Mouse (Mus musculus) spleen, adult 18-20 months (tissue): ENCODE measurements around the gene Chd6.
A peak's percentile ranks its signal among the peaks of the same experiment; 100 is the strongest.

Experiments
- DNase-seq, 2 experiments: peaks; one replicate each; pipeline ENCODE4 v3.0.0; 2022; ENCODE audit warnings: mixed read lengths in 2 of 2

Chd6 gene

GRCm38 (mm10) chr2:161108933-161109371 is at the start of gene Chd6:
Chd6 (minus strand) TSS chr2:161109075.
- DNase-seq, result peak; percentile 95 to 97

GRCm38 (mm10) chr2:161150004-161150842 is 41.3 kb upstream of the Chd6 start:
- no peak for DNase-seq

- no peak for DNase-seq
These were observed 39.6 kb upstream of the Chd6 start for GRCm38 (mm10) chr2:161148428-161149020.

- no peak for DNase-seq
These were observed 39.0 kb upstream of the Chd6 start for GRCm38 (mm10) chr2:161147656-161148427.

GRCm38 (mm10) chr2:161144799-161145198 is 35.9 kb upstream of the Chd6 start:
- DNase-seq, result no peak

- DNase-seq, result no peak
These were observed 30.0 kb upstream of the Chd6 start for GRCm38 (mm10) chr2:161138672-161139536.

- no peak for DNase-seq
These were observed 28.1 kb upstream of the Chd6 start for GRCm38 (mm10) chr2:161136999-161137398.

- no peak for DNase-seq
These were observed 19.7 kb upstream of the Chd6 start for GRCm38 (mm10) chr2:161128367-161129111.

GRCm38 (mm10) chr2:161112011-161112410 is 3.1 kb upstream of the Chd6 start:
- no peak for DNase-seq

GRCm38 (mm10) chr2:161109398-161109821 is 535 bp upstream of the Chd6 start:
- no peak for DNase-seq

- peak; percentile 57 to 59 for DNase-seq
These were observed 569 bp downstream of the Chd6 start for GRCm38 (mm10) chr2:161108085-161108927.

- no peak for DNase-seq
These were observed 1.6 kb downstream of the Chd6 start for GRCm38 (mm10) chr2:161107236-161107635.

GRCm38 (mm10) chr2:161103769-161104168 is 5.1 kb downstream of the Chd6 start:
- DNase-seq, result no peak

- no peak for DNase-seq
These were observed 6.8 kb downstream of the Chd6 start for GRCm38 (mm10) chr2:161102102-161102501.

- DNase-seq, result no peak
These were observed 11.1 kb downstream of the Chd6 start for GRCm38 (mm10) chr2:161097746-161098145.

GRCm38 (mm10) chr2:161090746-161091405 is 18.0 kb downstream of the Chd6 start:
- DNase-seq, result no peak

GRCm38 (mm10) chr2:161090200-161090599 is 18.7 kb downstream of the Chd6 start:
- DNase-seq, result no peak

GRCm38 (mm10) chr2:161078590-161078989 is 30.3 kb downstream of the Chd6 start:
- DNase-seq, result no peak

- no peak for DNase-seq
These were observed 32.6 kb downstream of the Chd6 start for GRCm38 (mm10) chr2:161076262-161076661.

- no peak for DNase-seq
These were observed 33.3 kb downstream of the Chd6 start for GRCm38 (mm10) chr2:161075553-161075952.
